Mouse (Mus musculus) heart, adult 18-20 months (tissue): ENCODE data around the gene Stat6. TPM values are rescaled to one million over a fixed set of nuclear protein-coding genes. Genes with fewer than 3 reads are reported as not detected.

Experiments used
- DNase-seq, 2 experiments: peaks; one replicate each; pipeline ENCODE4 v3.0.0; 2021 to 2022; ENCODE audit warnings: mixed read lengths in 1 of 2
- total RNA-seq, 2 experiments: library from RNA; stranded (reverse); gene quantifications; 2 replicates each; pipeline ENCODE4 v1.2.3; 2021

Stat6 gene
- total RNA-seq, 2 experiments from 2014 or later, result 45.2 to 45.7 TPM

- no peak for DNase-seq
Measured at GRCm38 (mm10) chr10:127674046-127674655, 31.4 kb downstream of the Stat6 start.

DNA sequence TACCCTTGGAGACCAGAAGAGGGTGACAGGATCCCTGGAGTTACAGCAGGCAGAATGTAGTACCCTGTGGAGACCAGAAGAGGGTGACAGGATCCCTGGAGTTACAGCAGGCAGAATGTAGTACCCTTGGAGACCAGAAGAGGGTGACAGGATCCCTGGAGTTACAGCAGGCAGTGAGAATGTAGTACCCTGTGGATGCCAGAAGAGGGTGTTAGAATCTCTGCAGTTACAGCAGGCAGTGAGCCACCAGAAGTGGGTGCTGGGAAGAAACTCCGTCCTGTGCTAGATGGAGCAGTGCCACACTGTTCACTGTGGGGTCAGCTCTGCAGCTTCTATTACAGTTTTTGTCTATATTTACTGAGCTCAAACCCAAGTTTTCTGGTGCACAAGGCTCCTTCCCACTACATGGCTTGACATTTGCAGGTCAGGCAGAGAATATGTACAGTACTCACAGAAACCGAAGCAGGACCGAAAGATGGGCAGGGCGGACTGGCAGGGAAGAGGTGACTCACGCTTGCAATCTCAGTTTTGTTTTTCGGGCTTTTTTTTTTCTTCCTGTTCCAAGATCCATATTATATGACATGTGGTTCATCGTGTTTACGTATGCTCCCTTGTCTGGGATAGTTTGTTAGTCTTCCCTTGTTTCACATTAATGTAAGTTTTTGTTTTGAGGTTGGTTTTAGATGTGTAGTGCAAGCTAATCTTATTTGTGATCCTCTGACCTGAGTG, 32.2 kb downstream of the Stat6 start:
- peak; percentile 92 to 96 for DNase-seq

GRCm38 (mm10) chr10:127675859-127676398, 33.1 kb downstream of the Stat6 start:
- no peak for DNase-seq

DNA sequence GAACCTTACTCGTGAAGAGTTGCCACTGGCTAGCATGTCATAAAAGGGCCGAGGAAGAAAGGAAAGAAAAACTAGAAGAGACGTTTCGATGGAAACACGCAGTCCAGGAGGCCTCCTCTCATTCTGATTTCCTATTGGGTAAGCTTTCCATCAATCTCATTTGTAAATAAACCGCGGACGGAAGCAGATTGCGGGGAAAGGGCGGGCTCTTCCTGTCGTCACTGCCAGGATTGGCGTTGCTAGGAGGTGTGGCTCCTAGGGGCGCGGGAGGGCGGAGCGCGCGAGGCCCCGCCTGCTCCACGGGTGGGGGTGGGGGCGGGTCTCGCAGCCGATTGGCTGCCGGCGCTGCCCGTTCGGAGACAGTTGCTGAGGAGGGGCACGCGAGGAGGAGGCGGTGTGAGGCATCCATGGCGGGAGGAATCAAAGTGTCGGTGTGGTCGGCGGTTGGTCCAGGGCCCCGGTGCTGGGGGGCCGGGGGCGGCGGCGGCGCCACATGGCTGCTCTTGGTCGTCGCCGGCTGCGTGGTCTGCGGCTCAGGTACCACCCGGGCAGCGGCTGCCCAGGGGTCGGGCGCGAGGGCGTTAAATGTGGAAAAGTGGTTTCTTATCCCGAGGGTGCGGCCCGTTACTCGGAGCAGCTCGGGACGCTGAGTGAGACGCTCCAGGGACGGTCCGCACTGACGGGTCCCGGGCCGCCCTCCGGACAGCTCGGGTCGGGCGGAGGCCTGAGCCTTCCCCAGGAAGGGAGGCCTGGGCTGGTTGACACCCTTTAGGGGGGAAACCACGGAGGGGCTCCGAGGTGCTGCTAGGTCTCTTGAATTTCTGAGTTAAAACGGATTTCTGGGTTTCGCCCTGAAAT, 34.1 kb downstream of the Stat6 start:
- peak; percentile 96 to 97 for DNase-seq

- peak; percentile 72 to 76 for DNase-seq
Measured at GRCm38 (mm10) chr10:127677591-127678336, 35.0 kb downstream of the Stat6 start.

DNA sequence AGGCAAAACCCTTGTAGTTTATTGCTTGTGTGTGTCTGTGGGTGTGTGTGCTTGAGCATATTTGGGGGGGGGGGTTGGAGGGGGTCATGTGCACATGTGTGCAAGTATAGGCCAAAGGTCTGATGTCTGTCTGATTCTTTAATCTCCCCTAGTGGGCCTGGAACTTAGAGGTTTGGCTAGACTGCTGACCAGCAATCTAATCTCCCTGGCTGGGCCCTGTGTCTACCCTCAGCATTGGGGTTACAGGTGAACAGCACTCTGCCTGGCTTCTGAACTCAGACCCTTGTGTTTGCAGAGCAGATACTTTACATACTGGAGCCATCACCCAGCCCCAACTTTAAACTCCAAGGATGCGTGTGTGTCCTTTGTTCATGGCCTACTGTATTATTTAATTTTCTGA, 36.4 kb downstream of the Stat6 start:
- DNase-seq, result no peak

DNA sequence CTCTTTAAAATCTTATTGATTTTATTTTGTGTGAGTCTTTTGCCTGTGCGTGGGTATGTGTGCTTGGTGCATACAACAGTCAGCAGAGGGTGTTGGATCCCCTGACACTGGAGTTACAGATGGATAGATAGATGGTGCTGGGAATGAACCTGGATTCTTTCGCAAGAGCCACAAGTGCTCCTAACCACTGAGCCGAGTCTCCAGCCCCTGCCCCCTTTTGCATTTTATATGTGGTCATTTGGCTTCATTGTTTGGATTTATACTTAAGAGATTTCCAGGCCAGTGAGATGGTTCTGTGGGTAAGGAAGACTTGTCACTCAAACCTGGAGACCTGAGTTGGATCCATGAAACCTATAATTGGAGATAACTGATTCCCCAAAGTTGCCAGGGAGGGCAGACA, 37.1 kb downstream of the Stat6 start:
- no peak for DNase-seq

GRCm38 (mm10) chr10:127682886-127683285, 40.1 kb downstream of the Stat6 start:
- DNase-seq, result no peak

DNA sequence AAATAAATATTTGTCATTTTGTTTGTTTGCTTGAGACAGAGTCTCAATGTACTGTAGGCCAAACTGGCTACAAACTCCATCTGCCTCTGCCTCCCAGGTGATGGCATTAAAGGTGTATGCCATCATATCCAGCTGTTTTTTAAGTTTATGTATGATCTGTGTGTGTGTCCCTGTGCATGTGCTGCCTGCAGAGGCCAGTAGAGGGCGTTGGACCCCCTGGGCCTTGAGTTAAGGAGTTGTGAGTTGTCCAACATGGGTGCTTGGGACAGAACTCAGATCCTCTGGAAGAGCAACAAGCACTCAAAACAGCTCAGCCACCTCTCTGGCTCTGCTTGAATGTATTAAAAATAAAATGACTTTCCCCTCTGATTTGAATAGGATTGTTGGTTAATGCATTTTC, 48.3 kb downstream of the Stat6 start:
- DNase-seq, result no peak

DNA sequence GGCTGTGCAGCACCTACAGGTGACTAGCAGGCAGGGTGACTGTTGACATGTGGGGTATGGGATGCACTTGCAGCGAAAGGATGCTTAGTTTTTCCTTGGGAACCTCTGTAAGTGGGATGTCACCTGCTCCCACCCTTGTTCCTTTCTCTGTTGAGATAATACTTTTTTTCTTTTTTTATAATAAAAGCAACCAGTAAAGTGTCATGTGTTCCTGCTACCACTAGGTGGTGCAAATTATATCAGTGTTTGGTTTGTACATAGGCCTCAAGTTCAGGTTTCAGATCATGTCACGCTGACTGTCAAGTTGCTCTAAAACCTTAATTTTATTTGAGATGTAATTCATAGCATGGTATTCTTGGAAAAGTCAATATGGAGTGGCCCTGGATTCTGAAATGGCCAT, 51.9 kb downstream of the Stat6 start:
- DNase-seq, result peak in 1 of 2 experiments; percentile 52

- DNase-seq, result no peak
Measured at GRCm38 (mm10) chr10:127695775-127696174, 53.0 kb downstream of the Stat6 start.

DNA sequence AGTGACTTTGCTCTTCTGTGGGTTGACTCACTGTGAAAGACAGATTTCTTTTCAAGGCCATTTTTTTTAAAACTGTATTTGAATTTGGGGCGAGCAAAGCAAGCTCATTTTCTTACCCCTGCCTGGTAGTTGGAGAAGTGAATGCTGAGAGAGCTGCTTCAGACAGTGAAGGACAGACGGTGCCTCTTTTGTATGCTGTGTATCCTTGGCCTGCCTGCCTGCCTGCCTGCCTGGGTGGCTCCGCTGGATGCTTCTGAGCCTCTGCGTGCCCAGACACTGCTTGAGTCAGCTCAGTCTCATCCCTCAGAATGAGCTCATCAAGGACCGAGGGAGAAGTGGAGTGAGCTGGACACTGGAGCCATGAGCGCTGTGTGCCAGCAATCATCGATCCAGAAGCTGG, 56.2 kb downstream of the Stat6 start:
- no peak for DNase-seq

GRCm38 (mm10) chr10:127703299-127703698, 60.5 kb downstream of the Stat6 start:
- no peak for DNase-seq

DNA sequence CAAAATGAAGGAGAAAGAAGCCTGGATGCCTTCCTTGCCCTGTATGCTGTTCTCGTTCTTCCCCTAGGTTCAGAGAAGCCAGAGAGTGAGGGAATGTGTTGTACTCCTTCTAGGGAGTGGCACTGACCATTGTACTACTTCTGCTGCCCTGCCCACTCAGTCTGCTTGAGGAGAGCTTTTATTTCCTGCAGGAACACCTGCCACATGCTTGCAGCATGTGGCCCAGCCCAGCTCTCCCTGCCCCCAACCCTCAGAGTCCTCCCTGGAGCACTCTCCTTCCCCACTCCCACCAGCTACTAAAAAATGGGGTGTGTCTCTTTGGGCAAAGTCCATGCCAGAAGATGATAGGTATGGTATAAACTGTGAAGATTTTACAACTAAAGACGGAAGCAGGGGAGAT, 61.5 kb downstream of the Stat6 start:
- DNase-seq, result no peak

- DNase-seq, result no peak
Measured at GRCm38 (mm10) chr10:127704766-127705220, 62.0 kb downstream of the Stat6 start, which contains the start of gene Myo1a. Gene Myo1a, plus strand, starts transcription at chr10:127705170.

GRCm38 (mm10) chr10:127705783-127706182, 63.0 kb downstream of the Stat6 start:
- no peak for DNase-seq

- DNase-seq, result peak; percentile 46 to 54
Measured at GRCm38 (mm10) chr10:127707721-127708120, 64.9 kb downstream of the Stat6 start.

DNA sequence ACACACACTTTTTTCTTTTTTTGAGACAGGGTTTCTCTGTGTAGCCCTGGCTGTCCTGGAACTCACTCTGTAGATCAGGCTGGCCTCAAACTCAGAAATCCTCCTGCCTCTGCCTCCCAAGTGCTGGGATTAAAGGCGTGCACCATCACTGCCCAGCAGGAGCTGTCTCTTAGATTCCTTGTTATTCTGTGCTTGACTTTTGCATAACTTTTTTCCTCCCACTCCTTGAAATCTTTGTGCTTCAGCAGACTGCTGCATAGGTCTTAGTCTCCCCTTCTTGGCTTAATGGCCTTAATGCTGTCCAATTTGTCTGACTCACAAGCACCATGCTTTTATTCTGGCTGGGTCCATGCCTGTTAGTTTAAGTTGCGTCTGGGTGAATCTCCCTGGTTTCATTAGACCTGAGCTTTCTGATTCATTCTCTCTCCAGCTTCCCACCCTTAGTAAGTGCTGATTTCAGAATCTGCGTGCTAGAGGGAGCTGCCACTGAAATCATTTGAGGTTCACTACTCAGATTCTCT, 66.1 kb downstream of the Stat6 start:
- no peak for DNase-seq

GRCm38 (mm10) chr10:127710331-127710730, 67.5 kb downstream of the Stat6 start:
- no peak for DNase-seq
